Mouse (Mus musculus) kidney, embryonic 16.5 days (tissue): ENCODE results near the gene Tmigd3. TPM values are rescaled to one million over a fixed set of nuclear protein-coding genes. Genes with fewer than 3 reads are reported as not detected.
A peak's percentile ranks its signal among the peaks of the same experiment; 100 is the strongest.

Experiments
- ATAC-seq: fragments of 200-750 bp; cut with Nextera tagmentation; 2 replicates; pipeline ENCODE4 v1.8.0; 2017; ENCODE audit warnings: moderate TSS enrichment; ENCODE audit not compliant: low FRiP score, low TSS enrichment
- H3K27ac ChIP-seq: fragments of 300-500 bp; sonication (generic); 2 replicates; pipeline ENCODE4 v1.5.1; 2014; ENCODE audit warnings: low read length
- H3K27me3 ChIP-seq: fragments of 300-500 bp; sonication (generic); 2 replicates; pipeline ENCODE4 v1.6.1; 2014; ENCODE audit warnings: low read length, control low read depth, mixed read lengths; ENCODE audit not compliant: insufficient read depth
- H3K36me3 ChIP-seq: fragments of 300-500 bp; sonication (generic); 2 replicates; pipeline ENCODE4 v1.6.1; 2014; ENCODE audit warnings: low read length, control low read depth, mixed read lengths; ENCODE audit not compliant: insufficient read depth
- H3K4me1 ChIP-seq: fragments of 300-500 bp; sonication (generic); 2 replicates; pipeline ENCODE4 v1.6.1; 2014; ENCODE audit warnings: low read length, control low read depth, mixed read lengths; ENCODE audit not compliant: insufficient read depth
- H3K4me2 ChIP-seq: fragments of 300-500 bp; sonication (generic); replicated peaks from 2 replicates; pipeline ENCODE4 v1.6.1; 2014; ENCODE audit warnings: low read depth, low read length
- H3K4me3 ChIP-seq: fragments of 300-500 bp; sonication (generic); 2 replicates; pipeline ENCODE4 v1.5.1; 2014; ENCODE audit warnings: mild to moderate bottlenecking, low read length
- H3K9ac ChIP-seq: fragments of 300-500 bp; sonication (generic); replicated peaks from 2 replicates; pipeline ENCODE4 v1.6.1; 2014; ENCODE audit warnings: low read length
- H3K9me3 ChIP-seq: fragments of 300-500 bp; sonication (generic); 2 replicates; pipeline ENCODE4 v1.6.1; 2016; ENCODE audit warnings: low read length, control low read depth
- WGBS: fragments of 180-500 bp; shearing (Covaris S2); extraction: QIAGEN DNeasy Blood & Tissue Kit; methylation state at CpG from one replicate; pipeline ENCODE4 v1.1.7; 2014; 5-methylcytosine and 5-hydroxymethylcytosine counted together
- polyA plus RNA-seq: library from polyadenylated mRNA; unstranded; fragments of >200 nt; fragmentation: Nextera tagmentation; extraction: Ambion mirVana; gene quantifications from 2 replicates; pipeline ENCODE4 v1.2.1, GENCODE M21; 2015

Tmigd3 gene
- polyA plus RNA-seq, 1 experiment from 2014 or later = not detected

DNA sequence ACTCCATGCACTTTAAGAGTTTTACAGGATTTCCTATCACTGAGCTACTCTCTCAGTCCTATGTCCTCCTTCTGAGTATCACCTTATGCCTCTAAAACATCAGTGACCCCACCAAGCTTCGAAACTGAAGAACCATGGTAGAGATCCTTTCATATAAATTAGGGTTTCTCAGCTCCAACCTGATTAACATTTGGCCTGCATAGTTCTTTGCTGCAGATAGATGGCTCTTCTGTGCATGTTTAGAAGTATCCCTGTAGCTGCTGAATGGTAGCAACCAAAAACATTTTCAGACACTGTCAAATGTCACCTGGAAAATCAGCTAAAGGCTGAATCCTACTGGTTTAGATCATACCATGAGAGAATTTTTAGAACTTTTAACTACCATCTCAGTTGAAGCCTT is 86.5 kb downstream of the Tmigd3 start:
- Histone ChIP-seq H3K27me3 (no peaks in the 10 kb centered on the region), H3K36me3 (peaks cover 32% of the 10 kb centered on the region), H3K4me2 (no peak overlapping the region), H3K9ac (no peak overlapping the region), H3K27ac (no peak overlapping the region), H3K4me3 (no peak overlapping the region), H3K4me1 (peaks cover 26% of the 10 kb centered on the region), H3K9me3 (no peaks in the 10 kb centered on the region)
- 85% methylated on average over 1 of the region's 1 CpGs for WGBS
- no peak for ATAC-seq

DNA sequence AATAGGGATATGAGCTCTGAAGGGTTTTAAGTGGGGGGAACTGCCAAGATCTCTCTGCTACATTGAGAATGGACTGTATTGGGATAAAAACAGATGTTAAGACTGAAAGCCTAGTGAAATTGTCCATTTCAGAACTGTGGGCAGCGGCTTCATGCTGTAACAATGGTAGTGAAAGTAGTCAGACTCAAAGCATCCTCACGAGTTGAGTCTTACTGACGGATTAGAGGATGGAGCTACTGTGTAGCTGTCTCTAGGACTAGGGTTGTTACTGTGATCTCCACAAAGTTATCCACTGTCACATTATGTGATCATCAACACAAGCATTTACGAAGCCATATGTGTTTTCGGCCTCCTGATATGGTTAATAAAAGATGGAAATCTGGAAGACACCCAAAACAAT is 87.5 kb downstream of the Tmigd3 start:
- Histone ChIP-seq H3K27ac (peak overlapping the region; percentile 93; the same call in 1 of the 2 replicates), H3K9ac (peak overlapping the region; percentile 97), H3K4me2 (peak overlapping the region; percentile 77), H3K9me3 (no peaks in the 10 kb centered on the region), H3K4me1 (peaks cover 26% of the 10 kb centered on the region), H3K4me3 (peak overlapping the region; percentile 95), H3K36me3 (peaks cover 32% of the 10 kb centered on the region), H3K27me3 (no peaks in the 10 kb centered on the region)
- no peak for ATAC-seq
- WGBS = 42% methylated on average over 5 of the region's 5 CpGs

DNA sequence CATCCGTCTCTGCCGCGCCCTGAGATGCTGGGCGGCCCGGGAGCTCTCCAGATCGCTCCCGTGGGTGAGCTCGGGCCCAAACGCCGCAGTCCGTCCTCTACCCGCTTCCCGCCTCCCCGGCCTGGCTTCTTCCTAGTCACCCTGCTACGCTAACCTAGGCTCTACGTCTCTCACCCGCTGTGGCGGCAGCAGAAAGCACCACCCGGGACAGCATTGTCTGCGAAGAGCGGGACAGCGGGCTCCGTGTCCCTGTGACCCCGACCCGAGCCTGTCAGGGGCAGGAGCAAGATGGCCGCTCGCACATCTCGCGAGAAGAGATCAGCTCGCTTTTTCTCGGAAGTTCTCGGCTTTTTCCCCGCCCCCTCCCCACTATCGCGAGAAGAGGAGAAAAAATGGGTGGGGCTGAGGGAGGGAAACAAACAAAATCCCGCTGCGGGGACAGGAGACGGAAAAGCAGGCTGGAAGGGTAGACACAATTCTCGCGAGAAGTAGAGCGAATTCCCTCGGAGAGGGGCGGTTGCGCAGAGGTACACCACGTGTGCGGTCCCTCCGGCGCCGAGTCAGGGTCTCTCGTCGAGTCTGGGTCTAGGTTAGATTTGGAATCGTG is 88.4 kb downstream of the Tmigd3 start, which contains the start of gene Wdr77:
Gene Wdr77 (plus strand): TSS at position 396 of the 607 bp plus-strand sequence.
- under 1% methylated on average over 52 of the region's 52 CpGs for WGBS
- peak; percentile 97 for ATAC-seq
- H3K27me3 ChIP-seq = no peaks in the 10 kb centered on the region
- H3K9me3 ChIP-seq = no peaks in the 10 kb centered on the region
- peaks cover 26% of the 10 kb centered on the region for H3K4me1 ChIP-seq
- peak within 1 kb of the TSS; percentile 93 for H3K27ac ChIP-seq
- H3K4me2 ChIP-seq = peak within 1 kb of the TSS; percentile 77
- H3K9ac ChIP-seq = peak within 1 kb of the TSS; percentile 97
- H3K4me3 ChIP-seq = peak within 1 kb of the TSS; percentile 95
- peaks cover 36% of the 10 kb centered on the region for H3K36me3 ChIP-seq

DNA sequence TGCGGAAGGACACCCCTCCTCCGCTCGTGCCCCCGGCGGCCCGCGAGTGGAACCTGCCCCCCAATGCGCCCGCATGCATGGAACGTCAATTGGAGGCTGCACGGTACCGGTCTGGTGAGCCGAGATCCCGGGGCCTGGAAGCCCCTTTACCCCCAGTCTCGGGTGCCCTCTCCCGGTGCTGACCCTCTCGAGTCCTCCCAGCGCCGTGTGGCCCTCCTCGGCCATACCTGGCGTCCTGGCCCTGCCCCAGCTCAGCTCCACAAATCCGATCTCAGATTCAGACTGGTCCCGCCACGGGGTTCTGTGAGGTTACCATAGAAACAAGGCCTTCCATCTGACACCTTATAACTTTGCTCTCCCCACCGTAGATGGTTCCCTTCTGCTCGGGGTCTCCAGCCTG is 88.9 kb downstream of the Tmigd3 start:
- Histone ChIP-seq H3K9me3 (no peaks in the 10 kb centered on the region), H3K27ac (peak overlapping the region; percentile 57; the same call in 1 of the 2 replicates), H3K4me1 (peaks cover 26% of the 10 kb centered on the region), H3K27me3 (no peaks in the 10 kb centered on the region), H3K9ac (peak overlapping the region; percentile 92), H3K4me3 (peak overlapping the region; percentile 95), H3K36me3 (peaks cover 40% of the 10 kb centered on the region), H3K4me2 (peak overlapping the region; percentile 77)
- ATAC-seq = peak; percentile 88
- WGBS = 0% methylated on average over 26 of the region's 26 CpGs

DNA sequence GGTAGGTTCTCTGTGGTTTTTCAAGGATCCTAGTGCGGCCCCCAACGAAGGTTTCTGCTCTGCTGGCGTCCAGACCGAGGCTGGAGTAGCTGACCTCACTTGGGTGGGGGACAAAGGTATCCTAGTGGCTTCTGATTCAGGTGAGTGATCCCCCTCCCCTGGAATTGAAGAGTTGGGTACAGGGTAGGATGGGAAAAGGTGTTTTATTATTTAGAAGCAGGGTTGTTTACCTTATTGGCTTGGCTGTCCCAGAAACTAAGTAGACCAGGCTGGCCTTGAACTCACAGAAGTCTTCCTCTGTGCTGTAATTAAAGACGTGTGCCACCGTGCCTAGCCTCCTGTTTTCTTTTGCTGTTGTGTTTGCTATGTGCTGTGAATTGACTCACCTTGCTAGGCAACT is 89.3 kb downstream of the Tmigd3 start, which contains the start of gene Atp5f1:
Gene Atp5f1 (minus strand): TSS at position 101 of the 400 bp plus-strand sequence.
- peaks cover 26% of the 10 kb centered on the region for H3K4me1 ChIP-seq
- H3K9me3 ChIP-seq = no peaks in the 10 kb centered on the region
- ATAC-seq = no peak
- H3K27ac ChIP-seq = peak within 1 kb of the TSS; percentile 93
- H3K9ac ChIP-seq = peak within 1 kb of the TSS; percentile 97
- WGBS = 4% methylated on average over 6 of the region's 6 CpGs
- peak within 1 kb of the TSS; percentile 95 for H3K4me3 ChIP-seq
- H3K4me2 ChIP-seq = peak within 1 kb of the TSS; percentile 77
- no peaks in the 10 kb centered on the region for H3K27me3 ChIP-seq
- peaks cover 40% of the 10 kb centered on the region for H3K36me3 ChIP-seq

DNA sequence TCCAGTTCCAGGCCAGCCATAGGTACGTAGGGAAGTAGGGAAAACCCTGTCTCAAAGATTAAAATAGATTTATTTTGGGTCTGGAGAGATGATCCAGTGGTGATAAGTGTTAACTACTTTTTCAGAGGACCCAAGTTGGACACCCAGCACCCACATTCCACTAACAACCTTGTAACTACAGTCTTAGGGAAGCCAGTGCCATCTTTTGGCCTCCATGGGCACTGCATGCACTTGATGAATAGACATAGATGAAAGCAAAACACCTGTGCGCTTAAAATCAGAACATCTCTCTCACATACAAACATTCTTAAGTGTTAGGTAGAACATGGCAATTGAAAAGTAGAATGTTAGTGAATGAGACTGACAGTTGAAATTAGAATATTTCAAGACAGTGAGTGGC is 90.0 kb downstream of the Tmigd3 start:
- no peak overlapping the region for H3K9ac ChIP-seq
- peaks cover 26% of the 10 kb centered on the region for H3K4me1 ChIP-seq
- no peak for ATAC-seq
- H3K4me3 ChIP-seq = peak overlapping the region; percentile 95
- peak overlapping the region; percentile 77 for H3K4me2 ChIP-seq
- no peak overlapping the region for H3K27ac ChIP-seq
- H3K27me3 ChIP-seq = no peaks in the 10 kb centered on the region
- WGBS = 98% methylated on average over 2 of the region's 2 CpGs
- H3K36me3 ChIP-seq = peaks cover 46% of the 10 kb centered on the region
- H3K9me3 ChIP-seq = no peaks in the 10 kb centered on the region

DNA sequence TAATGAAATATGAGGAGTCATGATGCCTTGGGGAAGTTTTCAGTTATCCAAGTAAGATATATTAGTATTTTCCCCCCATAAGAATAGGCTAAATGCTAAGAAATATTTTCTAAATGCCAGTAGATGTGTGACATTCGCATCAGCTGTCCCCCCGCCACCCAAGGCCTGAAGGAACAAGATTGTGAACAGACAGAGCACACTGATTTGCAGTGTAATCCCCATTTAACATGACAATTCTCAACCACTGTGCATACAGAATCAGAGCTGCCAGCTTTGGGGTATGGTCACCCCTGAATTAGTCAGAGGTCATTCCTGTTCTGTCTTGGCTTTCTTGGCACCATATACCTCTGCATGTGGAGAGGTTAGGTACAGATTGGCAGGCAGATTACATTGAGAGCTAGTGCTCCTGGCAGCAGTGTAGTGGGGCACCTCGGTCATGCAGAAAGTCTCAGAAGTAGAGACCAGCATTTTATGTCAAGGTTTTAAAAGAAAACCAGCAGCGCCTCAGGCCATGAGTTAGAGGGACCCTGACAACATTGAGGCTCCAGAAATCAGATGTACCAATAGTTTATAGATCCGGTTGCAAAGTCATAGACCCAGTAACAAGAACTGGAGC is 101.2 kb downstream of the Tmigd3 start:
- Histone ChIP-seq H3K9me3 (no peaks in the 10 kb centered on the region), H3K4me2 (no peak overlapping the region), H3K9ac (no peak overlapping the region), H3K27ac (no peak overlapping the region), H3K27me3 (no peaks in the 10 kb centered on the region), H3K36me3 (peaks cover 24% of the 10 kb centered on the region), H3K4me1 (no peaks in the 10 kb centered on the region), H3K4me3 (no peak overlapping the region)
- 82% methylated on average over 5 of the region's 5 CpGs for WGBS
- 0 out of 2 replicates have a peak, but pooled peaks have one; percentile 27 for ATAC-seq

DNA sequence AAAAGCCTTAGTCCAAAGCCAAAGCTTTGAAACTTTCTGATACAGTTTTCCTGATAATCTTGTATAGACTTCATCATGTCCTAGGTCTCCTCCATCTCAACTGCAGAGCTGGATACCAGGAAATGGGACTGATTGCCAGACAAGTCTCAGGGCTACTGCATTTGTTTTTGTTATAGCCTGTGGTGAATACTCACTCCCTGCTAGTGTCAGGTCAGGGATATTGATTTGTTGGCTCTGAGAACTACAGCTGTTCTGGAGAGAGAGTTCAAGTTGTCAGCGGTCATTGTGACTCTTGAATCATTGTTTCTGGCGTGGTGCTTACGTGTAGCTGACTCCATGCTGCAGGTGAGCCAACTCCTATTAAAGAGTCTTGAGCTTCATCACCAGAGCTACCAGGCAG is 102.7 kb downstream of the Tmigd3 start, which contains the start of gene Ovgp1:
Gene Ovgp1 (plus strand): TSS at position 301 of the 400 bp plus-strand sequence.
- WGBS = 74% methylated on average over 3 of the region's 3 CpGs
- no peak within 1 kb of the TSS for H3K4me3 ChIP-seq
- H3K9me3 ChIP-seq = no peaks in the 10 kb centered on the region
- H3K27me3 ChIP-seq = no peaks in the 10 kb centered on the region
- H3K9ac ChIP-seq = no peak within 1 kb of the TSS
- H3K27ac ChIP-seq = no peak within 1 kb of the TSS
- H3K36me3 ChIP-seq = peaks cover 10% of the 10 kb centered on the region
- H3K4me2 ChIP-seq = no peak within 1 kb of the TSS
- no peaks in the 10 kb centered on the region for H3K4me1 ChIP-seq
- no peak for ATAC-seq
